ENCODE assay signal across 11 mouse cellular contexts in the genomic region with DNA sequence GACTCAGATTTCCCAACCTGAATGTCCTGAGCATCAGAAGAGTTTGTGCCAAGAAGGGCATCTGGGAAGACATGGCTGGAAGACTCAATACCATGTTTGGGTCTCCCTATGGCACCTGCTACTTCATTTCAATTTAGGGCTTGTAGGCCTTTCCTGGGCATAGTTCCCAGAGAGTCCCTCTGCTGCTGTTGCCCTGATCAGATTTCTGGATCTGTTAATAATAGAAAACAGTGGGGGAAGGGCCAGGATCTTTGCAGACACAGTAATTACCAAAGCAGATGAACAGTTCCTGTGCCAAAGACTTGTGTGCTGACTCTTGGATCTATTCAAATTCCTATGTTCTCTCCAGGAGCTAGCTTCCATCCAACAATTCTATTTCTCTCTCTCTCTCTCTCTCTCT. TPM values are rescaled to one million over a fixed set of nuclear protein-coding genes. Genes with fewer than 3 reads are reported as not detected.
DNase-seq lines count a peak whose midpoint lies in the region; ATAC-seq lines count a peak whose summit lies in the region.
"Had no signal": no experiment of that assay in that cellular context is flagged by ENCODE, and none has a peak within 500 bp of the region (broad histone marks: within the 10 kb centered on the region; RNA-seq: fewer than 3 reads in every experiment).

No protein-coding gene starts in this region.

- no peaks in the 10 kb centered on the region for H3K9me3 ChIP-seq in hindbrain, embryonic 14.5 days (ENCODE audit: control insufficient read depth, low read length)
- no peaks in the 10 kb centered on the region for H3K9me3 ChIP-seq in hindbrain, embryonic 11.5 days (ENCODE audit: control insufficient read depth, low read length)
- H3K9me3 ChIP-seq: neural tube, embryonic 13.5 days had no signal

- no peaks in the 10 kb centered on the region for H3K27me3 ChIP-seq in hindbrain, embryonic 14.5 days (ENCODE audit: control insufficient read depth, insufficient read depth, low read length)
- H3K27me3 ChIP-seq in hindbrain, embryonic 11.5 days (ENCODE audit: control insufficient read depth, insufficient read depth, low read length): no peaks in the 10 kb centered on the region
- H3K27me3 ChIP-seq: neural tube, embryonic 13.5 days had no signal

- H3K36me3 ChIP-seq in hindbrain, embryonic 14.5 days (replicated peaks; ENCODE audit: control insufficient read depth, insufficient read depth): no peaks in the 10 kb centered on the region
- H3K36me3 ChIP-seq in hindbrain, embryonic 11.5 days (ENCODE audit: control insufficient read depth, insufficient read depth, low read length): no peaks in the 10 kb centered on the region
- H3K36me3 ChIP-seq: neural tube, embryonic 13.5 days had no signal

- ATAC-seq in hindbrain, embryonic 14.5 days (ENCODE audit: low FRiP score): no peak
- no peak for ATAC-seq in hindbrain, embryonic 11.5 days (ENCODE audit: low FRiP score)

- DNase-seq in hindbrain, embryonic 14.5 days (ENCODE audit: low spot score): peak; percentile 27
- DNase-seq in hindbrain, embryonic 11.5 days (ENCODE audit: low spot score): no peak
- DNase-seq in NIH3T3 (ENCODE audit: low read depth): peak; percentile 57
- DNase-seq in cerebellum, adult 9-11 months: peak; percentile 27
- DNase-seq in layer of hippocampus, adult 9-10 months (ENCODE audit: low spot score): peak; percentile 68
- no peak for DNase-seq in adrenal gland, postnatal 4 days (ENCODE audit: low spot score in 2 of 2)
- DNase-seq in urinary bladder, adult 18-20 months (ENCODE audit: low spot score in 2 of 2): no peak
- DNase-seq: kidney, postnatal 14 days; thymus, adult 2 months had no signal

- no peak overlapping the region for H3K4me2 ChIP-seq in hindbrain, embryonic 14.5 days (replicated peaks)
- no peak overlapping the region for H3K4me2 ChIP-seq in hindbrain, embryonic 11.5 days (replicated peaks; ENCODE audit: low read depth, low read length)
- H3K4me2 ChIP-seq: neural tube, embryonic 13.5 days had no signal

- H3K4me1 ChIP-seq in hindbrain, embryonic 14.5 days (replicated peaks; ENCODE audit: control insufficient read depth, insufficient read depth, low read length): no peaks in the 10 kb centered on the region
- peaks cover 2% of the 10 kb centered on the region; the same call in 1 of the 2 replicates for H3K4me1 ChIP-seq in hindbrain, embryonic 11.5 days (replicated peaks; ENCODE audit: control insufficient read depth, insufficient read depth, low read length)

- no peak overlapping the region for H3K9ac ChIP-seq in hindbrain, embryonic 14.5 days
- H3K9ac ChIP-seq in hindbrain, embryonic 11.5 days (ENCODE audit: low read depth, low read length): no peak overlapping the region
- H3K9ac ChIP-seq: neural tube, embryonic 13.5 days had no signal

- no peak overlapping the region for H3K4me3 ChIP-seq in hindbrain, embryonic 14.5 days (replicated peaks; ENCODE audit: low read length)
- H3K4me3 ChIP-seq in hindbrain, embryonic 11.5 days (ENCODE audit: low read depth, low read length): no peak overlapping the region
- H3K4me3 ChIP-seq: neural tube, embryonic 13.5 days had no signal

- H3K27ac ChIP-seq in hindbrain, embryonic 14.5 days: no peak overlapping the region
- H3K27ac ChIP-seq in hindbrain, embryonic 11.5 days (ENCODE audit: low read depth, low read length): no peak overlapping the region
- H3K27ac ChIP-seq: neural tube, embryonic 13.5 days had no signal

RNA-seq across cellular contexts. Expression of gene Plcd4, which starts 4.0 kb away (rescaled TPM):
- polyA plus RNA-seq in hindbrain, embryonic 14.5 days (2014; fragmentation: Nextera tagmentation; extraction: Ambion mirVana): 4.9 and 5.6 TPM in 2 replicates
- 0.49 and 1.0 TPM in 2 replicates for polyA plus RNA-seq in hindbrain, embryonic 11.5 days (2014; fragmentation: Nextera tagmentation; extraction: Ambion mirVana)
- total RNA-seq in adrenal gland, postnatal 4 days (2021): 1 to 10 TPM in 1 of 2 experiments, under 1 TPM in 1; 0.90 to 1.1 TPM
- polyA plus RNA-seq: small intestine, adult 2 months had no signal

RNA-seq across cellular contexts. Expression of gene Usp37, which starts 5.4 kb away (rescaled TPM):
- 26.5 and 26.8 TPM in 2 replicates for polyA plus RNA-seq in hindbrain, embryonic 14.5 days (2014; fragmentation: Nextera tagmentation; extraction: Ambion mirVana)
- polyA plus RNA-seq in hindbrain, embryonic 11.5 days (2014; fragmentation: Nextera tagmentation; extraction: Ambion mirVana): 42.3 and 45.8 TPM in 2 replicates
- total RNA-seq in adrenal gland, postnatal 4 days (2021): 10 to 100 TPM; 28.4 to 31.1 TPM

RNA-seq across cellular contexts. Expression of gene Cnot9, which starts 32.8 kb away (rescaled TPM):
- 48.3 and 51.4 TPM in 2 replicates for polyA plus RNA-seq in hindbrain, embryonic 14.5 days (2014; fragmentation: Nextera tagmentation; extraction: Ambion mirVana)
- polyA plus RNA-seq in hindbrain, embryonic 11.5 days (2014; fragmentation: Nextera tagmentation; extraction: Ambion mirVana): 88.0 and 91.7 TPM in 2 replicates
- 10 to 100 TPM; 43.9 to 44.4 TPM for total RNA-seq in adrenal gland, postnatal 4 days (2021)

RNA-seq across cellular contexts. Expression of gene Zfp142, which starts 49.4 kb away (rescaled TPM):
- polyA plus RNA-seq in hindbrain, embryonic 14.5 days (2014; fragmentation: Nextera tagmentation; extraction: Ambion mirVana): 8.4 and 10.2 TPM in 2 replicates
- polyA plus RNA-seq in hindbrain, embryonic 11.5 days (2014; fragmentation: Nextera tagmentation; extraction: Ambion mirVana): 8.5 and 9.0 TPM in 2 replicates
- 10 to 100 TPM; 15.7 to 15.8 TPM for total RNA-seq in adrenal gland, postnatal 4 days (2021)

RNA-seq across cellular contexts. Expression of gene Bcs1l, which starts 49.4 kb away (rescaled TPM):
- 23.1 and 23.3 TPM in 2 replicates for polyA plus RNA-seq in hindbrain, embryonic 14.5 days (2014; fragmentation: Nextera tagmentation; extraction: Ambion mirVana)
- polyA plus RNA-seq in hindbrain, embryonic 11.5 days (2014; fragmentation: Nextera tagmentation; extraction: Ambion mirVana): 19.8 and 20.8 TPM in 2 replicates
- total RNA-seq in adrenal gland, postnatal 4 days (2021): 10 to 100 TPM; 22.2 to 23.5 TPM

Comparison
In these comparisons a context has a peak if more than half of its experiments do, and no peak if none do; other contexts are left out.
1. DNase-seq: peak in hindbrain, embryonic 14.5 days (single experiment), NIH3T3 (single experiment), cerebellum, adult 9-11 months (single experiment) and layer of hippocampus, adult 9-10 months (single experiment); none in hindbrain, embryonic 11.5 days (single experiment), adrenal gland, postnatal 4 days (0 of 2) and urinary bladder, adult 18-20 months (0 of 2).